Mouse (Mus musculus) MEL (cell line): ENCODE measurements around the gene Fam20c. TPM values are rescaled to one million over a fixed set of nuclear protein-coding genes. Genes with fewer than 3 reads are reported as not detected.

Source experiments
- DNase-seq: peaks from one replicate; pipeline ENCODE4 v3.0.0; 2011; ENCODE audit warnings: low read depth, low spot score
- H3K27ac ChIP-seq: 2 replicates; pipeline ENCODE4 v1.5.1; 2012; ENCODE audit warnings: low read depth, mild to moderate bottlenecking, control low read depth, low read length, moderate library complexity; ENCODE audit not compliant: control insufficient read depth
- H3K27me3 ChIP-seq, 2 experiments: fragments of 150-350 bp in 1 of 2; sonication (generic) in 1 of 2; 2 replicates each; pipeline ENCODE4 v1.6.1; 2012; ENCODE audit warnings: low read length in 2 of 2, mild to moderate bottlenecking in 2 of 2, improper control_type of control experiment in 1 of 2, moderate library complexity in 1 of 2; ENCODE audit not compliant: insufficient read depth in 2 of 2, control insufficient read depth in 1 of 2
- H3K36me3 ChIP-seq, 2 experiments: 2 replicates each; pipeline ENCODE4 v1.6.1; 2012 to 2014; ENCODE audit warnings: low read length in 2 of 2, improper control_type of control experiment in 1 of 2, inconsistent platforms in 1 of 2, mild to moderate bottlenecking in 1 of 2; ENCODE audit not compliant: insufficient read depth in 2 of 2, control insufficient read depth in 1 of 2
- H3K4me1 ChIP-seq, 2 experiments: fragments of 150-350 bp in 1 of 2; sonication (generic) in 1 of 2; 2 replicates each; pipeline ENCODE4 v1.6.1; 2012; ENCODE audit warnings: low read length in 2 of 2, improper control_type of control experiment in 1 of 2, mild to moderate bottlenecking in 1 of 2; ENCODE audit not compliant: insufficient read depth in 2 of 2, control insufficient read depth in 1 of 2
- H3K4me3 ChIP-seq, 2 experiments: fragments of 150-350 bp in 1 of 2; sonication (generic) in 1 of 2; 2 replicates each; pipeline ENCODE4 v1.5.1; 2012; ENCODE audit warnings: low read depth in 2 of 2, low read length in 2 of 2, mild to moderate bottlenecking in 2 of 2, moderate library complexity in 2 of 2, control low read depth in 1 of 2, improper control_type of control experiment in 1 of 2; ENCODE audit not compliant: control insufficient read depth in 1 of 2, insufficient read depth in 1 of 2
- H3K79me2 ChIP-seq: 2 replicates; pipeline ENCODE4 v1.6.1; 2012; ENCODE audit warnings: mild to moderate bottlenecking, low read length, moderate library complexity; ENCODE audit not compliant: control insufficient read depth, poor library complexity, insufficient read depth
- H3K9ac ChIP-seq: 2 replicates; pipeline ENCODE4 v1.6.1; 2012; ENCODE audit warnings: low read depth, mild to moderate bottlenecking, control low read depth, low read length, moderate library complexity; ENCODE audit not compliant: control insufficient read depth, poor library complexity, severe bottlenecking
- H3K9me3 ChIP-seq: fragments of 150-350 bp; sonication (generic); replicated peaks from 2 replicates; pipeline ENCODE4 v1.6.1; 2012; ENCODE audit warnings: mild to moderate bottlenecking, low read length, improper control_type of control experiment, moderate library complexity; ENCODE audit not compliant: insufficient read depth
- BHLHE40 ChIP-seq: IDR thresholded peaks from 2 replicates; pipeline ENCODE4 v1.6.1; 2012; ENCODE audit warnings: low read depth, mild to moderate bottlenecking, inconsistent platforms, low read length, improper control_type of control experiment, borderline replicate concordance
- CHD1 ChIP-seq: IDR thresholded peaks from 2 replicates; pipeline ENCODE4 v1.6.1; 2012; ENCODE audit warnings: low read depth, mild to moderate bottlenecking, inconsistent platforms, low read length, improper control_type of control experiment
- CHD2 ChIP-seq: IDR thresholded peaks from 2 replicates; pipeline ENCODE4 v1.6.1; 2011; ENCODE audit warnings: low read length, improper control_type of control experiment
- ELF1 ChIP-seq: IDR thresholded peaks from 2 replicates; pipeline ENCODE4 v1.6.1; 2014; ENCODE audit warnings: low read depth, mild to moderate bottlenecking, inconsistent platforms, low read length, improper control_type of control experiment, moderate library complexity
- GATA1 ChIP-seq: IDR thresholded peaks from 2 replicates; pipeline ENCODE4 v1.6.1; 2011; ENCODE audit warnings: low read depth, low read length, improper control_type of control experiment
- HCFC1 ChIP-seq: IDR thresholded peaks from 2 replicates; pipeline ENCODE4 v1.6.1; 2012; ENCODE audit warnings: low read depth, mild to moderate bottlenecking, inconsistent platforms, low read length, improper control_type of control experiment, moderate library complexity
- KAT2A ChIP-seq: conservative IDR thresholded peaks from 2 replicates; pipeline ENCODE4 v1.6.1; 2012; ENCODE audit warnings: low read depth, low read length, improper control_type of control experiment, inconsistent platforms
- MAFK ChIP-seq: IDR thresholded peaks from 2 replicates; pipeline ENCODE4 v1.6.1; 2011; ENCODE audit warnings: low read depth, mild to moderate bottlenecking, low read length, improper control_type of control experiment, borderline replicate concordance
- MAX ChIP-seq: IDR thresholded peaks from 2 replicates; pipeline ENCODE4 v1.6.1; 2011; ENCODE audit warnings: low read length, improper control_type of control experiment
- MAZ ChIP-seq: IDR thresholded peaks from 2 replicates; pipeline ENCODE4 v1.6.1; 2012; ENCODE audit warnings: low read depth, mild to moderate bottlenecking, inconsistent platforms, low read length, improper control_type of control experiment
- MXI1 ChIP-seq: IDR thresholded peaks from 2 replicates; pipeline ENCODE4 v1.6.1; 2011; ENCODE audit warnings: mild to moderate bottlenecking, low read depth, low read length, improper control_type of control experiment
- NELFE ChIP-seq: IDR thresholded peaks from 2 replicates; pipeline ENCODE4 v1.6.1; 2011; ENCODE audit warnings: low read depth, low read length, improper control_type of control experiment
- NRF1 ChIP-seq: IDR thresholded peaks from 2 replicates; pipeline ENCODE4 v1.6.1; 2014; ENCODE audit warnings: low read depth, mild to moderate bottlenecking, inconsistent platforms, low read length, improper control_type of control experiment, moderate library complexity; ENCODE audit not compliant: poor library complexity, insufficient read depth, severe bottlenecking
- POLR2A ChIP-seq, 2 experiments: IDR thresholded peaks; 2 replicates each; pipeline ENCODE4 v1.6.1; 2011 to 2012; ENCODE audit warnings: low read length in 2 of 2, mild to moderate bottlenecking in 2 of 2, control low read depth in 1 of 2, improper control_type of control experiment in 1 of 2, low read depth in 1 of 2, moderate library complexity in 1 of 2; ENCODE audit not compliant: control insufficient read depth in 1 of 2, insufficient read depth in 1 of 2, poor library complexity in 1 of 2
- POLR2AphosphoS2 ChIP-seq: IDR thresholded peaks from 2 replicates; pipeline ENCODE4 v1.6.1; 2011; ENCODE audit warnings: low read length, improper control_type of control experiment
- RCOR1 ChIP-seq: IDR thresholded peaks from 2 replicates; pipeline ENCODE4 v1.6.1; 2012; ENCODE audit warnings: low read depth, mild to moderate bottlenecking, inconsistent platforms, low read length, improper control_type of control experiment
- SIN3A ChIP-seq: IDR thresholded peaks from 2 replicates; pipeline ENCODE4 v1.6.1; 2012; ENCODE audit warnings: low read length, improper control_type of control experiment, inconsistent platforms
- TAL1 ChIP-seq: IDR thresholded peaks from 2 replicates; pipeline ENCODE4 v1.6.1; 2012; ENCODE audit warnings: mild to moderate bottlenecking, inconsistent platforms, low read length, moderate library complexity, mixed read lengths
- UBTF ChIP-seq: IDR thresholded peaks from 2 replicates; pipeline ENCODE4 v1.6.1; 2012; ENCODE audit warnings: low read depth, mild to moderate bottlenecking, inconsistent platforms, low read length, improper control_type of control experiment, moderate library complexity, borderline replicate concordance; ENCODE audit not compliant: insufficient read depth
- USF1 ChIP-seq: IDR thresholded peaks from 2 replicates; pipeline ENCODE4 v1.6.1; 2014; ENCODE audit warnings: low read depth, mild to moderate bottlenecking, inconsistent platforms, low read length, improper control_type of control experiment, moderate library complexity
- USF2 ChIP-seq, 2 experiments: IDR thresholded peaks; 2 replicates each; pipeline ENCODE4 v1.6.1; 2011 to 2012; ENCODE audit warnings: improper control_type of control experiment in 2 of 2, low read length in 2 of 2, borderline replicate concordance in 1 of 2, inconsistent platforms in 1 of 2, low read depth in 1 of 2, mild to moderate bottlenecking in 1 of 2; ENCODE audit not compliant: insufficient read depth in 1 of 2
- ZNF384 ChIP-seq: IDR thresholded peaks from 2 replicates; pipeline ENCODE4 v1.6.1; 2012; ENCODE audit warnings: low read depth, mild to moderate bottlenecking, inconsistent platforms, low read length, improper control_type of control experiment
- polyA plus RNA-seq, 2 experiments: library from polyadenylated mRNA; stranded (reverse) in 1 of 2; unstranded in 1 of 2; fragments of >175 nt in 1 of 2; fragments of >200 nt in 1 of 2; gene quantifications; 2 replicates each; pipeline versions ENCODE4 v1.2.1 to v1.2.4; 2012; ENCODE audit warnings: low replicate concordance in 2 of 2, low read depth in 1 of 2; ENCODE audit not compliant: insufficient read length in 2 of 2, insufficient read depth in 1 of 2, missing spikeins in 1 of 2
- total RNA-seq: library from RNA; depleted of rRNA; stranded (reverse); fragments of 300-350 nt; gene quantifications from 2 replicates; pipeline ENCODE4 v1.2.3, GENCODE M21; 2012

The Fam20c gene
- total and polyA plus RNA-seq, 3 experiments: not detected

- Histone ChIP-seq H3K9ac (no peak overlapping the region), H3K27me3 (no peaks in the 10 kb centered on the region), H3K27ac (no peak overlapping the region), H3K9me3 (no peaks in the 10 kb centered on the region), H3K4me3 (no peak overlapping the region), H3K36me3 (no peaks in the 10 kb centered on the region), H3K79me2 (no peaks in the 10 kb centered on the region), H3K4me1 (no peaks in the 10 kb centered on the region)
- TF ChIP-seq BHLHE40 (no peak), ZNF384 (no peak), KAT2A (no peak), MAFK (no peak), HCFC1 (no peak), USF2 (IDR thresholded peaks at IDR 0.05; ENCODE audit: borderline replicate concordance in 1 of 2, insufficient read depth in 1 of 2, low read depth in 1 of 2, low read length in 2 of 2) (no peak), MXI1 (no peak), UBTF (no peak), GATA1 (no peak), USF1 (no peak), SIN3A (no peak), ELF1 (no peak), NRF1 (no peak), POLR2AphosphoS2 (no peak), NELFE (no peak), MAX (no peak), RCOR1 (no peak), TAL1 (no peak)
- DNase-seq: no peak
These were observed 2.8 kb downstream of the Fam20c start for GRCm38 (mm10) chr5:138757135-138757534.

GRCm38 (mm10) chr5:138757616-138758015, 3.3 kb downstream of the Fam20c start:
- Histone ChIP-seq H3K9ac (no peak overlapping the region), H3K9me3 (no peaks in the 10 kb centered on the region), H3K36me3 (no peaks in the 10 kb centered on the region), H3K27ac (no peak overlapping the region), H3K4me3 (no peak overlapping the region), H3K79me2 (no peaks in the 10 kb centered on the region), H3K27me3 (no peaks in the 10 kb centered on the region), H3K4me1 (no peaks in the 10 kb centered on the region)
- TF ChIP-seq RCOR1: no peak
- no peak for TF ChIP-seq CHD1
- TF ChIP-seq CHD2: no peak
- no peak for TF ChIP-seq MAZ
- no peak for TF ChIP-seq POLR2A (IDR thresholded peaks at IDR 0.05; ENCODE audit: control insufficient read depth in 1 of 2, insufficient read depth in 1 of 2, low read depth in 1 of 2, low read length in 2 of 2, poor library complexity in 1 of 2)
- no peak for TF ChIP-seq USF1
- DNase-seq: no peak
